Mouse (Mus musculus) heart, adult 18-20 months (tissue): ENCODE measurements around the gene Sstr4. TPM values are rescaled to one million over a fixed set of nuclear protein-coding genes. Genes with fewer than 3 reads are reported as not detected.

Source experiments
- DNase-seq, 2 experiments: peaks; one replicate each; pipeline ENCODE4 v3.0.0; 2021 to 2022; ENCODE audit warnings: mixed read lengths in 1 of 2
- total RNA-seq, 2 experiments: library from RNA; stranded (reverse); gene quantifications; 2 replicates each; pipeline ENCODE4 v1.2.3; 2021

Gene Sstr4
- total RNA-seq, 2 experiments from 2014 or later = 1.3 to 1.5 TPM

GRCm38 (mm10) chr2:148393846-148394245, 1.3 kb upstream of the Sstr4 start:
- DNase-seq = no peak

- no peak for DNase-seq
Measured at GRCm38 (mm10) chr2:148396209-148396608, 1.1 kb downstream of the Sstr4 start.

GRCm38 (mm10) chr2:148397015-148397783, 2.1 kb downstream of the Sstr4 start:
- peak in 1 of 2 experiments; percentile 20 for DNase-seq

GRCm38 (mm10) chr2:148397784-148398100, 2.6 kb downstream of the Sstr4 start:
- peak; percentile 77 to 81 for DNase-seq

- DNase-seq = no peak
Measured at GRCm38 (mm10) chr2:148398901-148399685, 3.9 kb downstream of the Sstr4 start.

GRCm38 (mm10) chr2:148402227-148402626, 7.1 kb downstream of the Sstr4 start:
- no peak for DNase-seq

DNA sequence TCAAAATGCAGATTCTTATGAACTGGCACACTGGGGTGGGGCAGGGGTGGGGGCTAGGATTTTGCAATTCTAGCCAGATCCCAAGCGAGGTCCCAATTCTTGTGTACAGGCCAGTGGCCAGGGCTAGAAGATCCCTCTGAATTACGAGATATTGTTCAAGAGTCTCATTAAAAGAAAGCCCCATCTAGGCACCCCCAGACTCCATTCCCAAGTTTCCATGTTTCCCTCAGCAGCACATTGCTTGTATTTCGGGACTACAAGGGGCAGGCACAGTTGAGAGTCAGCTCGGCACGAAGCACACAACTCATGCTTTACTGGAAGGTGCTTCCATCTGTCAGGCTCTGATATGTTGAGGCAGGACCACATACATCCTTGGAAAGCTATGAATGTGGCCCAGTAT, 9.8 kb downstream of the Sstr4 start:
- DNase-seq = no peak

DNA sequence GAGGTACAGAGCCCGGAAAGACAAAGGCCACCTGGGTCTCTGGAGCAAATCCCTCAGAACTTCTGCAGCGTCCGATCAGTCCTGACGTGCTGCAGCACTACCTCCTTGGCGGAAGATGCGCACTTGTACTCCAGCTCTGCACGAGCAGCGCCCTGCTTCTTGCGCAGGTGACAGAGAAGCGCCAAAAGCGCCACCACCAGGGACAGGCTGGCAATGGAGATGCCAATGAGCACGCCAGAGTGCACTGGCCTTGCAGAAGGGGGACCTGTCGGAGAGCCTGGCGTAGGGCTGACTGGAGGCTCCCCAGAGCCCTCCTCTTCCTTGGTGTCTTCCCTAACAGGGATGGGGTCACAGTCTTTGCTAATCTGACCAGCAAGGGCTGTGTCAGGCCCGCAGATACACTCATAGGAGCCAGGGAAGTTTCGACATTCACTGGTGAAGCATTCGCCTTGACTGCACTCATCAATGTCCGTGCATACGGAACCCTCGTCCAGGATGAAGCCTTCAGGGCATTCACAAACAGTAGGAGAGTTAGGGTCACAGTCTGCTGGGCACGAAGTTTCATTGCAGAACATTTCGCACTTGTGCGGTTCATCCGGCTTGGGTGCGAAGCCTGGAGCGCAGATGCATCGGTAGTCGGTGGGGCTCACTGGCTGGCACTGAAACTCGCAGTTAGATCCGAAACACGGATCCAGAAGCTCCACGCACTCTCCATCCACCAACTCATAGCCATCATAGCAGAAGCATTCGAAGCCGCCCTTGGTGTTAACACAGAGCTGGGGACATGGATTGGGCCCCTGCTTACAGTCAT, 11.2 kb downstream of the Sstr4 start:
- DNase-seq = peak; percentile 64 to 68

GRCm38 (mm10) chr2:148406971-148407869, 12.1 kb downstream of the Sstr4 start:
- DNase-seq = peak; percentile 71

DNA sequence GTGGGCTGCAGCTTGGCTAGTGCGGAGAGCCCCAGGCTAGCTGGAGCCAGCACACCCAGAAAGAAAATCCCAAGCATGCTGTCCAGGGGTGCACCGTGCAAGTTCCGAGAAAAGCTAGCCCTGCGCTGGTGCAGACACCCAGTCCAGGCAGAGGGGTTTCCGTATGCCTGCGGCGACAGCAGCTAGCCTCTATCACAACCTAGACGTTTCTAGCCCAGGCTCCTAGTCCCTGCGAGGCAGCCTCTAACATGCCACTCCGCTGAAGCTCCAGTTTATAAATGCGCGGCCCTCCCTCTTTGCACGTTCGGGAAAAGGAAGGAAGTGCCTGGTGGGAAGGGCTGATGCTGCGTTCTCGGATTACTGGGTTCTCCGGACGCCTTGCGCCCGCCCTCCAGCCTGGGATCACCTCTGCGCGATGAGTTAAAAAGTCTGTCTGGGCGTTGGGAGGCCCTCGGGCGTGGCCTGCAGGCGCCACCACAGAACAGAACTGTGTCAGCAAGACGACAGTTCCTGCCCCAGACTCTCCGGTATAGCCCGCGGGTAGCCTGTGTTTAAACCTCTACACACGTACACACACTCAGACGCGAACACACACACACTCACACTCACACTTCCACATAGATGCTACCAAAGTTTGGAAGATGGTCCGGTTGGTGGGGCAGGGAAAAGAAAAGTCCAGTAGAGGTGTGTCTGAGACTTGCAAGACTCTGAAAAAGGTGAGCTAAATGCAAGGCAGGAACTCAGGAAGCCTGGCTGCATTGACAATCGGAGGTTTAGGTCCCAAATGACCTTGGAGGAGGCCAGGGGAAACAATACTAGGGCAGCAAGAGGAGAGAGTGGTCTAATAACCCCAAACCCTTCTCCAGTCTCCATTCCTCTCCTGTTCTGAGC, 13.0 kb downstream of the Sstr4 start, which contains the start of gene Thbd:
Gene Thbd (minus strand): TSS at position 319 of the 891 bp plus-strand sequence.
- peak; percentile 89 to 95 for DNase-seq

DNA sequence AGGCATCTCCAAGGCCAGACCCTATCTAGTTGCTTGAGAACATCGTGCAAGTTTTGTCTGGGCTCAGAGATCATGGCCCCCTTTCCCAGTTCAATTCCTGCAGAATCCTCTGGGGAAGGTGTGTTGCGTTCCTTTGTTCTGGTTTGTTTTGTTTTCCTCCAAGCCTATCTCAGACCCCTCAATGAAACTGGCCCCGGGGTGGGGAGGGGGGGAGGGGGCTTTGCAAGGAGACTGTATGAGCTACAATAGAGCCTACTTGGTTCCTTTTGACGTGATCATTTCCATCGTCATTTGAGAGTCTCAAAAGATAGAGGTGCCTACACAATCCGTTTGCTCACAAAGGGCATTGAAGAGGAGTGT, 13.6 kb downstream of the Sstr4 start:
- DNase-seq = no peak

DNA sequence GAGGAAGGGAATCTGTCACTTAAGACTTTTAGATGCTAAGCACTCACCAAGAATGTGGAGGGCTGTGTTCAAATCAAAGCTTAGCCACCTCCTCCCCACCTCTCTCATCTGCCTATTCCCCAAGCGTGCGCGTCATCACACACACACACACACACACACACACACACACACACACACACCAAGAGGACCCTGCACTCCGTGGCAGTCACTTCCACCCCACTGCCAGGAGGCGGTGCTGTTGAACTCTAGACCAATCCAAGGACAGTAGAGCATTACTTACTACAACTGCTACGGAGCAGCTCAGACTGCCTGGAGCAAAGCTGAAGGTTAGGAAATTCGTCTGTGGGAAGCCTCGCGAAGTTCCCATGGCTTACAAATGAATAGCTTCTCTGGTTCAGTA, 14.0 kb downstream of the Sstr4 start:
- peak; percentile 91 to 93 for DNase-seq

- DNase-seq = no peak
Measured at GRCm38 (mm10) chr2:148409821-148410220, 14.7 kb downstream of the Sstr4 start.

GRCm38 (mm10) chr2:148419151-148419550, 24.0 kb downstream of the Sstr4 start:
- DNase-seq = no peak

GRCm38 (mm10) chr2:148419776-148420175, 24.6 kb downstream of the Sstr4 start:
- no peak for DNase-seq

GRCm38 (mm10) chr2:148421112-148421511, 26.0 kb downstream of the Sstr4 start:
- DNase-seq = no peak

DNA sequence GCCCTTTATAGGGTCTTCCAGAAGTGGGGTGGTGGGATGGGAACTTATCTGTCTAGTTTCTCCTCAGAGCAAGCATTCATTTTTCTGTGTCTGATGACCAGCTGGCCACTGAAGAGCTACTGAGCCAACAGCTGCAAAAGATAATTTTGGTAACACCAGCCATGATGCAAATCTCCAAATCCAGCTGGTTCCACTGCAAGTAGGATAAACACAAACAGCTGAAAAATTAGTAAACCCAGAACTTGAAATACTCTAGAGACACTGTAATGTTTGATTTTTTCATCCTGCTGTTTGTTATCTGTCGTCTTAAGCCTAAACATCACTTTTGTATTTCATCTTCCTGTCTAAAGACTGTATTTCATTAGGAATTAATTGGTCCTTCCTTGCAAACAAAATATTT, 26.6 kb downstream of the Sstr4 start:
- peak in 1 of 2 experiments; percentile 46 for DNase-seq

GRCm38 (mm10) chr2:148425709-148426382, 30.7 kb downstream of the Sstr4 start:
- no peak for DNase-seq

DNA sequence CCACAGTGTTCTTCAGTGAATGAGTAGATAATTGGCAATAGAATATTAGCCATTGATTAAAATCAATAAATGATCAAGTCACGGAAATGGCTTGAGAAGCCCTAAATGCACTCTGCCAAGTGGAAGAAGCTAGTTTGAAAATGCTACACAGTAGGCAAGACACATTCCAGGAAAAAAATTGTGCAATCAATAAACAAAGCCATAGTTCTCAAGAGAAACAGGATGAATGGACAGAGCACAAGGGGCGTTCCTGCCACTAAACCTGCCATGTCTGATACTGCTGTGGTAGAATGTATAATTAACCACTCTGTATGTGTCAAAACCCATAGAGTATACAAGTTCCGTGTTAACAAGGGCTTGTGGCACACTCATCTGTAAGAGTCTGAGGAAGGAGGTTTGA, 32.4 kb downstream of the Sstr4 start:
- no peak for DNase-seq

GRCm38 (mm10) chr2:148428523-148428922, 33.4 kb downstream of the Sstr4 start:
- DNase-seq = no peak
